Mouse (Mus musculus): ENCODE measurements around the gene Gal. TPM values are rescaled to one million over a fixed set of nuclear protein-coding genes. Genes with fewer than 3 reads are reported as not detected.

Gene Gal
- polyA plus RNA-seq, 1 experiment from 2014 or later, result 13.9 TPM

GRCm38 (mm10) chr19:3441092-3441491, 26.7 kb upstream of the Gal start:
- H3K4me1 ChIP-seq (ENCODE audit: control insufficient read depth, insufficient read depth, low read length), result no peaks in the 10 kb centered on the region; the same call in 1 of the 2 replicates
- no peak overlapping the region for H3K4me3 ChIP-seq (ENCODE audit: low read depth, low read length)
- H3K36me3 ChIP-seq (ENCODE audit: control insufficient read depth, insufficient read depth, low read length), result no peaks in the 10 kb centered on the region
- H3K9ac ChIP-seq (replicated peaks; ENCODE audit: low read depth, low read length), result no peak overlapping the region
- H3K27ac ChIP-seq (ENCODE audit: low read depth, low read length), result no peak overlapping the region
- no peaks in the 10 kb centered on the region for H3K27me3 ChIP-seq (ENCODE audit: control insufficient read depth, insufficient read depth, low read length)
- WGBS, result 25% methylated on average over 10 of the region's 10 CpGs
- H3K9me3 ChIP-seq (ENCODE audit: control insufficient read depth, low read length), result no peaks in the 10 kb centered on the region
- peak; percentile 67; the same call in 1 of the 2 replicates for ATAC-seq (ENCODE audit: low read depth)
- H3K4me2 ChIP-seq (ENCODE audit: low read depth, low read length), result peak overlapping the region; percentile 30; the same call in 1 of the 2 replicates

- no peak; the same call in 1 of the 2 replicates for ATAC-seq (ENCODE audit: low read depth)
- no peaks in the 10 kb centered on the region for H3K9me3 ChIP-seq (ENCODE audit: control insufficient read depth, low read length)
- peak overlapping the region; percentile 30; the same call in 1 of the 2 replicates for H3K4me2 ChIP-seq (ENCODE audit: low read depth, low read length)
- no peak overlapping the region for H3K9ac ChIP-seq (replicated peaks; ENCODE audit: low read depth, low read length)
- 28% methylated on average over 5 of the region's 5 CpGs for WGBS
- no peaks in the 10 kb centered on the region for H3K36me3 ChIP-seq (ENCODE audit: control insufficient read depth, insufficient read depth, low read length)
- no peak overlapping the region for H3K27ac ChIP-seq (ENCODE audit: low read depth, low read length)
- H3K4me1 ChIP-seq (ENCODE audit: control insufficient read depth, insufficient read depth, low read length), result no peaks in the 10 kb centered on the region; the same call in 1 of the 2 replicates
- no peak overlapping the region for H3K4me3 ChIP-seq (ENCODE audit: low read depth, low read length)
- no peaks in the 10 kb centered on the region for H3K27me3 ChIP-seq (ENCODE audit: control insufficient read depth, insufficient read depth, low read length)
These were observed 26.3 kb upstream of the Gal start for GRCm38 (mm10) chr19:3440667-3441066.

- no peak overlapping the region for H3K27ac ChIP-seq (ENCODE audit: low read depth, low read length)
- no peak overlapping the region for H3K4me3 ChIP-seq (ENCODE audit: low read depth, low read length)
- no peaks in the 10 kb centered on the region for H3K36me3 ChIP-seq (ENCODE audit: control insufficient read depth, insufficient read depth, low read length)
- WGBS, result 78% methylated on average over 5 of the region's 5 CpGs
- H3K4me2 ChIP-seq (ENCODE audit: low read depth, low read length), result no peak overlapping the region
- no peaks in the 10 kb centered on the region; the same call in 1 of the 2 replicates for H3K4me1 ChIP-seq (ENCODE audit: control insufficient read depth, insufficient read depth, low read length)
- H3K27me3 ChIP-seq (ENCODE audit: control insufficient read depth, insufficient read depth, low read length), result no peaks in the 10 kb centered on the region
- H3K9ac ChIP-seq (replicated peaks; ENCODE audit: low read depth, low read length), result no peak overlapping the region
- ATAC-seq (ENCODE audit: low read depth), result no peak
- no peaks in the 10 kb centered on the region for H3K9me3 ChIP-seq (ENCODE audit: control insufficient read depth, low read length)
These were observed 23.6 kb upstream of the Gal start for GRCm38 (mm10) chr19:3437980-3438379.

GRCm38 (mm10) chr19:3436840-3437239, 22.5 kb upstream of the Gal start:
- Histone ChIP-seq H3K4me3 (ENCODE audit: low read depth, low read length) (no peak overlapping the region), H3K27ac (ENCODE audit: low read depth, low read length) (no peak overlapping the region), H3K27me3 (ENCODE audit: control insufficient read depth, insufficient read depth, low read length) (no peaks in the 10 kb centered on the region), H3K9me3 (ENCODE audit: control insufficient read depth, low read length) (no peaks in the 10 kb centered on the region), H3K4me2 (ENCODE audit: low read depth, low read length) (no peak overlapping the region), H3K9ac (replicated peaks; ENCODE audit: low read depth, low read length) (no peak overlapping the region), H3K36me3 (ENCODE audit: control insufficient read depth, insufficient read depth, low read length) (no peaks in the 10 kb centered on the region), H3K4me1 (ENCODE audit: control insufficient read depth, insufficient read depth, low read length) (no peaks in the 10 kb centered on the region; the same call in 1 of the 2 replicates)
- WGBS, result 62% methylated on average over 9 of the region's 9 CpGs
- ATAC-seq (ENCODE audit: low read depth), result no peak

- 68% methylated on average over 3 of the region's 3 CpGs for WGBS
- no peak for ATAC-seq (ENCODE audit: low read depth)
- no peaks in the 10 kb centered on the region for H3K36me3 ChIP-seq (ENCODE audit: control insufficient read depth, insufficient read depth, low read length)
These were observed 21.5 kb upstream of the Gal start for GRCm38 (mm10) chr19:3435824-3436223.

GRCm38 (mm10) chr19:3434641-3435040, 20.3 kb upstream of the Gal start:
- Histone ChIP-seq H3K9me3 (ENCODE audit: control insufficient read depth, low read length) (no peaks in the 10 kb centered on the region), H3K36me3 (ENCODE audit: control insufficient read depth, insufficient read depth, low read length) (no peaks in the 10 kb centered on the region), H3K4me3 (ENCODE audit: low read depth, low read length) (no peak overlapping the region), H3K4me2 (ENCODE audit: low read depth, low read length) (no peak overlapping the region), H3K4me1 (ENCODE audit: control insufficient read depth, insufficient read depth, low read length) (no peaks in the 10 kb centered on the region), H3K27ac (ENCODE audit: low read depth, low read length) (no peak overlapping the region), H3K9ac (replicated peaks; ENCODE audit: low read depth, low read length) (no peak overlapping the region), H3K27me3 (ENCODE audit: control insufficient read depth, insufficient read depth, low read length) (no peaks in the 10 kb centered on the region)
- ATAC-seq (ENCODE audit: low read depth), result no peak
- 46% methylated on average over 4 of the region's 4 CpGs for WGBS

More at GRCm38 (mm10) chr19:3435824-3436223, 21.5 kb upstream of the Gal start:
- H3K4me2 ChIP-seq (ENCODE audit: low read depth, low read length), result no peak overlapping the region
- no peaks in the 10 kb centered on the region for H3K27me3 ChIP-seq (ENCODE audit: control insufficient read depth, insufficient read depth, low read length)
- no peaks in the 10 kb centered on the region for H3K9me3 ChIP-seq (ENCODE audit: control insufficient read depth, low read length)
- no peak overlapping the region for H3K27ac ChIP-seq (ENCODE audit: low read depth, low read length)
- no peak overlapping the region for H3K4me3 ChIP-seq (ENCODE audit: low read depth, low read length)
- H3K4me1 ChIP-seq (ENCODE audit: control insufficient read depth, insufficient read depth, low read length), result no peaks in the 10 kb centered on the region
- no peak overlapping the region for H3K9ac ChIP-seq (replicated peaks; ENCODE audit: low read depth, low read length)

- Histone ChIP-seq H3K4me2 (ENCODE audit: low read depth, low read length) (no peak overlapping the region), H3K27ac (ENCODE audit: low read depth, low read length) (no peak overlapping the region), H3K4me3 (ENCODE audit: low read depth, low read length) (no peak overlapping the region), H3K27me3 (ENCODE audit: control insufficient read depth, insufficient read depth, low read length) (no peaks in the 10 kb centered on the region), H3K9me3 (ENCODE audit: control insufficient read depth, low read length) (no peaks in the 10 kb centered on the region), H3K9ac (replicated peaks; ENCODE audit: low read depth, low read length) (no peak overlapping the region), H3K36me3 (ENCODE audit: control insufficient read depth, insufficient read depth, low read length) (no peaks in the 10 kb centered on the region), H3K4me1 (ENCODE audit: control insufficient read depth, insufficient read depth, low read length) (no peaks in the 10 kb centered on the region)
- 61% methylated on average over 4 of the region's 4 CpGs for WGBS
- no peak for ATAC-seq (ENCODE audit: low read depth)
These were observed 19.8 kb upstream of the Gal start for GRCm38 (mm10) chr19:3434124-3434523.

- Histone ChIP-seq H3K9me3 (ENCODE audit: control insufficient read depth, low read length) (no peaks in the 10 kb centered on the region), H3K9ac (replicated peaks; ENCODE audit: low read depth, low read length) (no peak overlapping the region), H3K4me1 (ENCODE audit: control insufficient read depth, insufficient read depth, low read length) (0 out of 2 replicates have a peak, but pooled peaks cover 3% of the 10 kb centered on the region), H3K27ac (ENCODE audit: low read depth, low read length) (no peak overlapping the region), H3K27me3 (ENCODE audit: control insufficient read depth, insufficient read depth, low read length) (no peaks in the 10 kb centered on the region), H3K4me2 (ENCODE audit: low read depth, low read length) (no peak overlapping the region), H3K36me3 (ENCODE audit: control insufficient read depth, insufficient read depth, low read length) (no peaks in the 10 kb centered on the region), H3K4me3 (ENCODE audit: low read depth, low read length) (no peak overlapping the region)
- 83% methylated on average over 1 of the region's 2 CpGs for WGBS
- no peak for ATAC-seq (ENCODE audit: low read depth)
These were observed 17.6 kb upstream of the Gal start for GRCm38 (mm10) chr19:3431969-3432368.

- WGBS, result 69% methylated on average over 7 of the region's 7 CpGs
- H3K4me1 ChIP-seq (ENCODE audit: control insufficient read depth, insufficient read depth, low read length), result 0 out of 2 replicates have a peak, but pooled peaks cover 3% of the 10 kb centered on the region
- no peak overlapping the region for H3K9ac ChIP-seq (replicated peaks; ENCODE audit: low read depth, low read length)
- H3K27ac ChIP-seq (ENCODE audit: low read depth, low read length), result no peak overlapping the region
- no peaks in the 10 kb centered on the region for H3K27me3 ChIP-seq (ENCODE audit: control insufficient read depth, insufficient read depth, low read length)
- H3K4me2 ChIP-seq (ENCODE audit: low read depth, low read length), result no peak overlapping the region
- ATAC-seq (ENCODE audit: low read depth), result no peak
- no peak overlapping the region for H3K4me3 ChIP-seq (ENCODE audit: low read depth, low read length)
- H3K36me3 ChIP-seq (ENCODE audit: control insufficient read depth, insufficient read depth, low read length), result no peaks in the 10 kb centered on the region
- no peaks in the 10 kb centered on the region for H3K9me3 ChIP-seq (ENCODE audit: control insufficient read depth, low read length)
These were observed 16.7 kb upstream of the Gal start for GRCm38 (mm10) chr19:3431066-3431465.

Measured in neural tube, embryonic 14.5 days (tissue).